Mouse (Mus musculus): ENCODE results near the gene Dnajb12.

- TF ChIP-seq CTCF (IDR thresholded peaks at IDR 0.05; ENCODE audit: insufficient read depth, low read depth, low read length), result no peak
- no peak for TF ChIP-seq POLR2A (IDR thresholded peaks at IDR 0.05; ENCODE audit: insufficient read depth, low read depth, low read length)
Observed at GRCm38 (mm10) chr10:59901463-59901862, 22.1 kb downstream of the Dnajb12 start.

Measured in olfactory bulb, adult 2 months (tissue).